Mouse (Mus musculus) G1E (cell line): Measurements from ENCODE around the gene Gprc6a.

ENCODE experiments used
- CTCF ChIP-seq: IDR thresholded peaks from 2 replicates; pipeline ENCODE4 v1.5.1; 2012; ENCODE audit warnings: low read depth, low read length, inconsistent platforms, mixed read lengths
- GATA1 ChIP-seq: IDR thresholded peaks from 2 replicates; pipeline ENCODE4 v1.6.1; 2012; ENCODE audit warnings: borderline replicate concordance, low read length, inconsistent platforms, mixed read lengths
- GATA2 ChIP-seq: IDR thresholded peaks from 2 replicates; pipeline ENCODE4 v1.6.1; 2012; ENCODE audit warnings: low read depth, low read length, inconsistent platforms, borderline replicate concordance
- TAL1 ChIP-seq: conservative IDR thresholded peaks from 2 replicates; pipeline ENCODE4 v1.6.1; 2012; ENCODE audit warnings: low read depth, low read length, inconsistent platforms, mixed read lengths

DNA sequence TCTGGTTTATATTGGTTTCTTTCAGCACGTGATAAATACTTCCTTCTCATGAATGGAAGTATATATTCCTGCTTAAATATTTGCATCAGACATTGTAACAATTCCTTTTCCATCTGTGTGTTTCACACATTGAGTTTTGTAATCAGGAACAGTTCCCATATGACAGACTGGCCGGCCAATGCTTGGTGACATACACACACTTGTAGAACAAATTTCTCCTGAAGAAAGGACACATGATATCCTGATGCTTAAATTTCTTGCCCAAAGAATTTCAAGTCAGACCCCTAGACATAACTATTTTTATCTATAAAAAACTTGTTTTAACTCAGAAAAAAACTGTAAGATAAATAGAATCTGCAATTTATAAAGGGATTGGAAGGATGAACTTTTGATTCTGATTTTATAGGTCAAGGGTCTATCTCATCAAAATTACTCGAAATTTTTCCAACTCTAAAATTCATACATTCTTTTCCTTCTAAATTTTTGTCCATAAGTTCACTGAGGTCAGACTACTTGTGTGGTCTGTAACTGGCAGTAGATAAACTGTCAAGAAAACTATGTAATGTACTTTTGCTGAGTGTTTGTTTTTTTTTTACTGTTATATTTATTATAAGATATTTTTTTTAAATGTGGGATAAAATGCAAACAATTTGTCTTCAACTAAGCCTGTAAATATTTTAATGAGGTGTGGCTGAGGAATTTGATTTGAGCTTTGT is 18.4 kb upstream of the Gprc6a start:
- TF ChIP-seq CTCF (no peak), TAL1 (no peak), GATA2 (no peak), GATA1 (no peak)
